Mouse (Mus musculus): Measurements from ENCODE around the gene Mybl2.

Gene Mybl2

GRCm38 (mm10) chr2:163120626-163121352 is 66.3 kb downstream of the Mybl2 start:
- DNase-seq: no peak

GRCm38 (mm10) chr2:163121353-163121660 is 66.8 kb downstream of the Mybl2 start:
- no peak for DNase-seq

GRCm38 (mm10) chr2:163122319-163122718 is 67.8 kb downstream of the Mybl2 start:
- no peak for DNase-seq

GRCm38 (mm10) chr2:163123496-163123895 is 69.0 kb downstream of the Mybl2 start:
- DNase-seq: no peak

GRCm38 (mm10) chr2:163130837-163131236 is 76.3 kb downstream of the Mybl2 start:
- DNase-seq: no peak

GRCm38 (mm10) chr2:163132314-163132713 is 77.8 kb downstream of the Mybl2 start:
- no peak for DNase-seq
